Mouse (Mus musculus) heart, embryonic 14.5 days (tissue): Measurements from ENCODE around the gene Lfng. TPM values are rescaled to one million over a fixed set of nuclear protein-coding genes. Genes with fewer than 3 reads are reported as not detected.

Source experiments
- ATAC-seq: fragments of 200-750 bp; cut with Nextera tagmentation; 2 replicates; pipeline ENCODE4 v1.8.0; 2017; ENCODE audit warnings: low read depth, moderate TSS enrichment; ENCODE audit not compliant: insufficient number of reproducible peaks, insufficient read depth, low FRiP score
- H3K27ac ChIP-seq, 2 experiments: fragments of 200-500 bp in 1 of 2; fragments of 300-500 bp in 1 of 2; sonication (generic) in 1 of 2; replicated peaks in 1 of 2; 2 replicates each; pipeline ENCODE4 v1.5.1; 2012 to 2014; ENCODE audit warnings: low read depth in 2 of 2, low read length in 2 of 2, control low read depth in 1 of 2, mild to moderate bottlenecking in 1 of 2, mixed read lengths in 1 of 2; ENCODE audit not compliant: control insufficient read depth in 1 of 2, insufficient read depth in 1 of 2
- H3K27me3 ChIP-seq: fragments of 300-500 bp; sonication (generic); 2 replicates; pipeline ENCODE4 v1.6.1; 2014; ENCODE audit warnings: mild to moderate bottlenecking, low read length, control low read depth; ENCODE audit not compliant: control insufficient read depth, insufficient read depth
- H3K36me3 ChIP-seq: fragments of 300-500 bp; sonication (generic); 2 replicates; pipeline ENCODE4 v1.6.1; 2014; ENCODE audit warnings: mild to moderate bottlenecking, control low read depth, low read length, mixed read lengths; ENCODE audit not compliant: control insufficient read depth, insufficient read depth
- H3K4me1 ChIP-seq, 2 experiments: fragments of 200-500 bp in 1 of 2; fragments of 300-500 bp in 1 of 2; sonication (generic) in 1 of 2; 2 replicates each; pipeline ENCODE4 v1.6.1; 2012 to 2014; ENCODE audit warnings: low read length in 2 of 2, control low read depth in 1 of 2, mixed read lengths in 1 of 2; ENCODE audit not compliant: control insufficient read depth in 2 of 2, insufficient read depth in 2 of 2
- H3K4me2 ChIP-seq: fragments of 300-500 bp; sonication (generic); 2 replicates; pipeline ENCODE4 v1.6.1; 2014; ENCODE audit warnings: mild to moderate bottlenecking, low read length
- H3K4me3 ChIP-seq, 2 experiments: fragments of 200-500 bp in 1 of 2; fragments of 300-500 bp in 1 of 2; sonication (generic) in 1 of 2; 2 replicates each; pipeline ENCODE4 v1.5.1; 2012 to 2014; ENCODE audit warnings: low read length in 2 of 2, mild to moderate bottlenecking in 2 of 2, control low read depth in 1 of 2, low read depth in 1 of 2, moderate library complexity in 1 of 2; ENCODE audit not compliant: control insufficient read depth in 1 of 2, insufficient read depth in 1 of 2
- H3K9ac ChIP-seq: fragments of 300-500 bp; sonication (generic); 2 replicates; pipeline ENCODE4 v1.6.1; 2014; ENCODE audit warnings: mild to moderate bottlenecking, low read length
- H3K9me3 ChIP-seq: fragments of 300-500 bp; sonication (generic); 2 replicates; pipeline ENCODE4 v1.6.1; 2016; ENCODE audit warnings: low read length, control low read depth; ENCODE audit not compliant: control insufficient read depth
- WGBS: fragments of 180-500 bp; shearing (Covaris S2); extraction: QIAGEN DNeasy Blood & Tissue Kit; methylation state at CpG from one replicate; pipeline ENCODE4 v1.1.7; 2014; 5-methylcytosine and 5-hydroxymethylcytosine counted together
- polyA plus RNA-seq: library from polyadenylated mRNA; unstranded; fragments of >200 nt; fragmentation: Nextera tagmentation; extraction: Ambion mirVana; gene quantifications from 2 replicates; pipeline ENCODE4 v1.2.1, GENCODE M21; 2014

Gene Lfng
- polyA plus RNA-seq, 1 experiment from 2014 or later = 6.4 TPM

DNA sequence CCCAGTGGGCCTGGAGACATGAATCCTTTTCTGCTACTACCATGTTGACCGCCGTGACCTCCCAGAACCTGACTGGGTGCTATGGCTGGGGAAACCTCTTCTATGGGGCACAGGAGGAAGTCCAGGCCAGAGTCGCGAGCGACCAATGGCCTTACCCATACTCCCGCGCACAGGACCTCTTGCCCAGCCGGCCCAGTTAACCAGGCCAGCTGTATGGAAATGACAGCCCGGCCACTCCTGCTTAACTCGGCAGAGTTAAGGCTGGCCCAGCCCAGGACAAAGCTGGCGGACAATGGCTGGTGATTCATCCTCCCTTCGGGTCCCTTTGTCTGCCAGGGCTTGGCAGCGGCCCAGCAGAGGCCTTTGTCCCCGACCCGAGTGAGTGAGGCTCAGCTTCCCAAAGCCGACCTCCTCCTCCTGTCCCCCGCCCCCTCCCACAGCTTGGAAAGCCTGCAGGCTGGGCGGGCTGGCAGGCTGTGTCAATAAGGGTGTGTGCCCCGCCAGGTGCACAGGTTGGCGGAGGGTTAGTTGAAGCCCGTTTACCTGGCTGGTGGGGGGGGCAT is 4.0 kb downstream of the Lfng start:
- peak overlapping the region; percentile 68 for H3K9ac ChIP-seq
- peaks cover 27 to 48% of the 10 kb centered on the region in 2 experiments for H3K4me1 ChIP-seq
- H3K27ac ChIP-seq = peak overlapping the region; percentile 31 to 82
- H3K4me2 ChIP-seq = peak overlapping the region; percentile 76
- 12% methylated on average over 21 of the region's 21 CpGs for WGBS
- H3K27me3 ChIP-seq = peaks cover 36% of the 10 kb centered on the region
- H3K36me3 ChIP-seq = no peaks in the 10 kb centered on the region
- H3K4me3 ChIP-seq = peak overlapping the region; percentile 16 to 34
- H3K9me3 ChIP-seq = no peaks in the 10 kb centered on the region
- peak; percentile 23; the same call in 1 of the 2 replicates for ATAC-seq

DNA sequence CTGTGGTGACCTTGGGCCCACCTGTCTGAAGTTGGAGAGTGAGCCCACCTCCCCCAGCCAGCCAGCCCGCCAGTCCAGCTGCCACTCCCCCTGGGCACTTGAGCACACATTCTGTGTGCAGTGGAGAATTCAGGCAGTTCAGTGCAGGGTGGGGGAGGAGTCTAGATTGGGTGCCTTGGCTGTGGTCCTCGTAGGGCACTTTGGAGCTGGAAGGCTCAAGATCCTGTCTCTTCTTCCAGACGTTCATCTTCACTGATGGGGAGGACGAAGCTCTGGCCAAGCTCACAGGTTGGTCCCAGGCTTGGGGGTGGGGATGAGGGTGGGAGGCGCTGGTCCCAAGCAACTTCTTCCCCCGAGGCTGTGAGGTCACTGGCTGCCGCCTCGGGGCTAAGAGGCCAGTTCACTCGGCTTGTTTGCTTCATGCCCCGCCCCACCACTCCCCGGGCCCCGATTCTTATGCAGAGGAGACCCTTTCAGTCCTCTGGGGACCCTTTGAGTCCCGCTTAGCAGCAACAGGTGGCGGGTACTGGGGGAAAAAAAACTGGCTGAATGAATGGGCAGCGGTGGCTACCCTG is 4.6 kb downstream of the Lfng start:
- H3K9ac ChIP-seq = peak overlapping the region; percentile 68
- H3K4me3 ChIP-seq = peak overlapping the region; percentile 16 to 34; a peak in 3 of 4 replicates
- peaks cover 30% of the 10 kb centered on the region for H3K27me3 ChIP-seq
- peak overlapping the region; percentile 31 to 82 for H3K27ac ChIP-seq
- H3K9me3 ChIP-seq = no peaks in the 10 kb centered on the region
- peak overlapping the region; percentile 76 for H3K4me2 ChIP-seq
- peaks cover 23 to 42% of the 10 kb centered on the region in 2 experiments for H3K4me1 ChIP-seq
- WGBS = 23% methylated on average over 15 of the region's 15 CpGs
- no peak for ATAC-seq
- no peaks in the 10 kb centered on the region for H3K36me3 ChIP-seq

DNA sequence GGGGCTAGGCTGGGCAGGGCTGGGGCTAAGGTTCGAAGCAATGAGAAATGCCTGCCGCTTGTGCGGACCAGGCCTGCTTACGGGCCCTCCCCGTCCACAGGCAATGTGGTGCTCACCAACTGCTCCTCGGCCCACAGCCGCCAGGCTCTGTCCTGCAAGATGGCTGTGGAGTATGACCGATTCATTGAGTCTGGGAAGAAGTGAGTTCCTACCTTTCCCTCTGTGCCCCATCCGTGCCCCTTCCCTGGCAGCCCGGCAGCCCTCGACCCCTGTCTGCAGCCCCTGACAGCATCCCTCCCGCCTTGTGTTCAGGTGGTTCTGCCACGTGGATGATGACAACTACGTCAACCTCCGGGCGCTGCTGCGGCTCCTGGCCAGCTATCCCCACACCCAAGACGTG is 5.1 kb downstream of the Lfng start:
- H3K36me3 ChIP-seq = no peaks in the 10 kb centered on the region
- 0 out of 2 replicates have a peak overlapping the region, but pooled peaks have one; percentile 45 for H3K9ac ChIP-seq
- peak overlapping the region; percentile 76 for H3K4me2 ChIP-seq
- H3K9me3 ChIP-seq = no peaks in the 10 kb centered on the region
- WGBS = 77% methylated on average over 18 of the region's 18 CpGs
- peaks cover 19 to 38% of the 10 kb centered on the region in 2 experiments for H3K4me1 ChIP-seq
- no peak for ATAC-seq
- H3K4me3 ChIP-seq = no peak overlapping the region
- H3K27me3 ChIP-seq = peaks cover 26% of the 10 kb centered on the region
- H3K27ac ChIP-seq = no peak overlapping the region

DNA sequence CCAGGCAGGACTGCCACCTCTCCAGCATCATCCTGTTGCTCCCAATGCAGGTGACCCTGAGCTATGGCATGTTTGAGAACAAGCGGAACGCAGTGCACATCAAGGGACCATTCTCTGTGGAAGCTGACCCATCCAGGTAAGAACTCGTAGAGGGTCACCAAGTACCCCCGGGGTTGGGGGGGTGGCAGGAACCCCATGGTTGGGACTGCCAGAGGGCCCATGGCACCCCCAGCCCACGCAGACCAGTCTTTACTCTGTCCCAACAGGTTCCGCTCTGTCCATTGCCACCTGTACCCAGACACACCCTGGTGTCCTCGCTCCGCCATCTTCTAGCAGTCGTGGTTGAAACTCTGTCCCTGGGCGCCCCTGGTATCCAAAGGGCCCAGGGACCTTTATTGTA is 7.0 kb downstream of the Lfng start:
- 96% methylated on average over 10 of the region's 10 CpGs for WGBS
- Histone ChIP-seq H3K4me3 (no peak overlapping the region), H3K9ac (no peak overlapping the region), H3K27me3 (peaks cover 8% of the 10 kb centered on the region), H3K4me1 (peaks cover 16 to 28% of the 10 kb centered on the region in 2 experiments), H3K36me3 (no peaks in the 10 kb centered on the region), H3K4me2 (no peak overlapping the region), H3K9me3 (no peaks in the 10 kb centered on the region), H3K27ac (no peak overlapping the region)
- ATAC-seq = no peak

DNA sequence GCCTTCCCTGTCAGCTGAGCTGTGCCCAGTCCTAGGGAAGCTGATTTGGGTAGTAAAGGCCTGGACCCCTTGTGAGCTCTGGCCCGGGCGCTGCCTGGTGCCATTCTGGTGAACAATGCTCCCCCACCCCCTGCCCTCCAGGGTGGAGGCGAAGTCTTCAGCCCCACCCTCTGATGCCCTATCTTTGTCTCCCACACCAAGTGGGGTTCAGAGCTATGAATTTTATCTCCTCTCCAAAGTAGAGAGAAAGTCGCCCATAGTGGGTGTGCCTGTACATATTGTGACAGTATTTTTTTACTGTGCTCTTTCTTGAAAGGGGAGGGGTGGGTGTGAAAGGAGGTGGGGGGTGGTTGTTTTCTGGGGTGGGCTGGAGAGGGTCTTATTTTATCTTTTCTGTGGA is 7.7 kb downstream of the Lfng start:
- Histone ChIP-seq H3K9ac (no peak overlapping the region), H3K27ac (no peak overlapping the region), H3K27me3 (peaks cover 1% of the 10 kb centered on the region; the same call in 1 of the 2 replicates), H3K4me1 (peaks cover 13 to 21% of the 10 kb centered on the region in 2 experiments), H3K4me3 (no peak overlapping the region), H3K9me3 (no peaks in the 10 kb centered on the region), H3K4me2 (no peak overlapping the region), H3K36me3 (no peaks in the 10 kb centered on the region)
- ATAC-seq = no peak
- WGBS = 77% methylated on average over 4 of the region's 4 CpGs

DNA sequence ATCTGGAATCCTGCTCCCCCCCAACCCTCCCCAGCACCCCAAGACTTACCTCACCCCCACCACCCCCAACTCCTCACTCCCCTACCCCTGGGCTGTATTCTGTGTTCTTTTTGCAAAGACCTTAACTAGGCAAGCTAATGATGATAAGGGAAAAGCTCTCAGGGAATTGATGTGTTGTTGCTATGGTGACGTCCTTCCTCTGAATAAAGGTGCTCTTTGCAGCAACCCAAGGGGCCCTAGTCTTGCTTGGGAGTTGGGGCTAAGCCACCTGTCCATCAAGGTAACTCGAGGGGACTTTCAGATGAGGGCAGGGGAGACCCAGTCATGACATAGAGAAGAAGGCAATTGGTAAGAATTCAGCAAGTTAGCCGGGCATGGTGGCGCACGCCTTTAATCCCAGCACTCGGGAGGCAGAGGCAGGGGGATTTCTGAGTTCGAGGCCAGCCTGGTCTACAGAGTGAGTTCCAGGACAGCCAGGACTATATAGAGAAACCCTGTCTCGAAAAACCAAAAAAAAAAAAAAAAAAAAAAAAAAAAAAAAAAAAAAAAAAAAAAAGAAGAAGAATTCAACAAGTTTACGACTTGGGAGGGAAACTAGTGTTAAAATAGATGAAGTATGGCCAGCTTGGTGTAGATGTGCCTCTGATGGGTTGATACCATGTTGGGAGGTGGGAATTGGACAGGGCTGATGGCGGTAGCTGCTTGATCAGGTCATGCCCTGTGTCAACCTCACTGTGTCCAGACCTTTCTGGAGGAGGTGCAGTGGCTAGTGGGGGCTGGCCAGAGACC is 8.4 kb downstream of the Lfng start:
- Histone ChIP-seq H3K4me2 (no peak overlapping the region), H3K4me3 (no peak overlapping the region), H3K4me1 (peaks cover 10 to 15% of the 10 kb centered on the region in 2 experiments; a peak in 3 of 4 replicates), H3K9me3 (no peaks in the 10 kb centered on the region), H3K27me3 (no peaks in the 10 kb centered on the region), H3K36me3 (no peaks in the 10 kb centered on the region), H3K27ac (no peak overlapping the region), H3K9ac (no peak overlapping the region)
- 73% methylated on average over 9 of the region's 10 CpGs for WGBS
- no peak for ATAC-seq

DNA sequence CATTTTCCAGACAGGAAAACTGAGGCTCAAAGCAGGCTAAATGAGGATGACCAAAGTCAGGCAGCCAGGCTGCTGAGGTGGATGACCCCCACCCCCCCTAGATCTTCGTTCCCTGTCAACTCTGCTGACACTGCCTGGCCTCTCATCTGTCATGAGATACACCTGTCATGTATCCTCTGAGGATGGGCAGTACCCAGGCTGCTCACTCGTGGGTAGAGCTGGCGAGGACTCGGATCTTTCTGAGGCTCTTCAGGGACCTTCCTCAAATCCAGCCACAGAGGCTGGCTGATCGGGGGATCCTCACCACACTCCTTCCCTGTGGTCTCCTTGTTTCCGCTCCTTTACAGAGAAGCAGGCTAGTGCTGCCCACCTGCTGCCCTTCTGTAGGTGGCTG is 9.0 kb downstream of the Lfng start:
- 78% methylated on average over 6 of the region's 6 CpGs for WGBS
- peaks cover 6 to 9% of the 10 kb centered on the region in 2 experiments; a peak in 3 of 4 replicates for H3K4me1 ChIP-seq
- H3K27me3 ChIP-seq = no peaks in the 10 kb centered on the region
- no peak overlapping the region for H3K4me3 ChIP-seq
- H3K27ac ChIP-seq = no peak overlapping the region
- peaks cover 1% of the 10 kb centered on the region; the same call in 1 of the 2 replicates for H3K36me3 ChIP-seq
- no peak overlapping the region for H3K4me2 ChIP-seq
- no peaks in the 10 kb centered on the region for H3K9me3 ChIP-seq
- H3K9ac ChIP-seq = no peak overlapping the region
- ATAC-seq = no peak
